Mouse (Mus musculus) kidney, adult 10 weeks (tissue): ENCODE results near the gene Rmnd1. TPM values are rescaled to one million over a fixed set of nuclear protein-coding genes. Genes with fewer than 3 reads are reported as not detected.

Experiments used
- polyA plus RNA-seq: library from polyadenylated mRNA; stranded (reverse); fragments of 350-450 nt; fragmentation: Illumina TruSeq; extraction: RNeasy Lipid Tissue Mini Kit (QIAGEN cat#74804); gene quantifications from one replicate; pipeline ENCODE4 v1.2.3, GENCODE M21; 2014; ENCODE audit warnings: low read depth, low replicate concordance

Rmnd1 gene
- 124 TPM for polyA plus RNA-seq

DNA sequence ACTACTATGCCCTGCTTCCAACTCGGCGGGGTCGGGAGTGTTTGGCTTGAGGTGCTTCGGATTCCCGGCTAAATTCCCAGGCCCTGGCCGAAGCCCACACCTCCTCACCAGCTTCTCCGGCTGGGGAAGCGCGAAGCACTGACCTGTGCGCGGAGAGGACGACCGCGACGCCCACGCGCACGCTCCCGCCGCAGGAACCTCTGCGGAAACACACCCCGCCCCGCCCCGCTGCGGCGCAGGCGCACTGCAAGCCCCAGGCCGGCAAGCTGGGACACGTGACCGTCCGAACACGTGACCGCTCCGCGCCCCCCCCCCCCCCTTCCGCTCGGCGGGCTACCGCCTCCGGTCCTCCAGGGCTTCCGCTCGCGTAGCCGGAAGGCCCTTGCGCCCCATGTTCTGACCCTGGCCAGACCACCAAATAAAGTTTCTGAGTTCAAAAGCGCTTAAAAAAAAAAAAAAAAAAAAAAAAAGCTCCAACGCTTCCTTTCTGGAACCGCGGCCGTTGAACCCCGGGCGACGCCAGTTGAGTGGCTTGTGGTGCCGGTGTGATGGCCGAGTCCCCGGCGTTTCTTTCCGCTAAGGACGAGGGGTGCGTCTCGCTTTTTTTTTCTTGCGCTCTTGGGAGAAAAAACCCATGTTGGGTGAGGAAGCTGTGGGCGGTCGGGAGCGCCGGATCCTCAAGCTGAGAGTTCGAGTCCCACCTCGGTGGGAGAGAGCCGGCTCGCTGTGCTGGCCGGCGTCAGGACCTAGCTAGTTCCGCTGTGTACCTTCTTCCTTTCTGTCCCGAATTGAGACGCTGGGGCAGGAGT lies at the start of gene Rmnd1, which contains the start of gene Armt1:
Gene Rmnd1, minus strand, starts transcription at position 266 of the 809 bp plus-strand sequence.
Gene Armt1, plus strand, starts transcription at position 345 of the 809 bp plus-strand sequence.

DNA sequence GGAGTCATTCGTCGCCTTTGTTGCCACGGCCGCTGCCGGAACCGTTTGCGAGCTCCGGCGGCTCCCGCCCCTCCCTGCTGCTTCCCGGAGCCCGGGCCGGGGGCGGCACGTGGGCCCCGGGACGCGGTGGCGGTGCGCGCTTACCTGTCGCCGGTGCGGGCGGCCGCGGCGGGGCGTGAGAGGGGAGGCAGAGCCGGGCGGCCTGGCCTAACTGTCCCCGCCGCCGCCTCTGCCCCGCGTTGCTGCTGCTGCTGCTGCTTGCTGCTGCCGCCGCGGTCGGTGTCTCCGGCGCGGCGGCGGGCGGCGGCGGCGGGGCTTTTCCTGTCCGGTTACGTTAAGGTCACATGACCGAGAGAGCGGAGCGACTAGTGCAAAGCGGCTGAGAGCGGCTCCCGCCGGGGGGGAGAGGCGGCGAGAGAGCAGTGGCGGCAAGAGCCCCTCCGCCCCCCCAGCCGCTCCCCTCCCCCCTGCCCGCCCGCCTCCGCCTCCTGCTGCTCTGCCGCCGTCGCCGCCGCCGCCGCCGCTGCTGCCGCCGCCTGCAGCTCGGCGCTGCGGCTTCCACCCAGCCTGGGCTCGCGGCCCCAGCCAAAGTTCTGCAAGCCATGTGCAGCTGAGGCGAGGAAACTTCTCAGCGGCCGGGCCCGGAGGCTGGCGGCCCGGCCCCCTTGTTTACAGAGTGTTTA lies 44.3 kb downstream of the Rmnd1 start, which contains the start of gene Zbtb2:
Gene Zbtb2, minus strand, starts transcription at position 408 of the 683 bp plus-strand sequence.

Other genes starting within 250 kb of the Rmnd1 start
- 7.2 TPM for gene Akap12, start 166.0 kb downstream of the Rmnd1 start, polyA plus RNA-seq
- 11.3 TPM for gene Zbtb2, start 44.3 kb downstream of the Rmnd1 start, polyA plus RNA-seq
- 35.0 TPM for gene Armt1, start 79 bp upstream of the Rmnd1 start, polyA plus RNA-seq
- gene Ccdc170, start 50.1 kb upstream of the Rmnd1 start, polyA plus RNA-seq, result 18.9 TPM
- 6.5 TPM for gene Esr1, start 179.2 kb upstream of the Rmnd1 start, polyA plus RNA-seq